Mouse (Mus musculus): Measurements from ENCODE around the gene Mak. TPM values are rescaled to one million over a fixed set of nuclear protein-coding genes. Genes with fewer than 3 reads are reported as not detected.
"Not testable (repeated sequence)": the region's sequence is repeated elsewhere in the genome, so short reads cannot be mapped to it uniquely, and the experiment has no call there.

Mak gene
- polyA plus RNA-seq, 1 experiment from 2014 or later: 3.8 TPM

- 0 out of 2 replicates have a peak overlapping the region, but pooled peaks have one; percentile 17 for H3K27ac ChIP-seq (replicated peaks)
- H3K9me3 ChIP-seq (replicated peaks): no peaks in the 10 kb centered on the region
- H3K27me3 ChIP-seq: no peaks in the 10 kb centered on the region
- H3K36me3 ChIP-seq: no peaks in the 10 kb centered on the region
- no peak overlapping the region for H3K4me2 ChIP-seq (replicated peaks)
- no peak overlapping the region for H3K9ac ChIP-seq
- no peak for ATAC-seq (ENCODE audit: insufficient number of reproducible peaks, low FRiP score, low TSS enrichment, low read depth)
- WGBS: 40% methylated on average over 8 of the region's 8 CpGs
- H3K4me1 ChIP-seq: 0 out of 2 replicates have a peak, but pooled peaks cover under 1% of the 10 kb centered on the region
- no peak overlapping the region for H3K4me3 ChIP-seq (replicated peaks)
Observed at GRCm38 (mm10) chr13:40994487-40995263, 84.8 kb downstream of the Mak start.

DNA sequence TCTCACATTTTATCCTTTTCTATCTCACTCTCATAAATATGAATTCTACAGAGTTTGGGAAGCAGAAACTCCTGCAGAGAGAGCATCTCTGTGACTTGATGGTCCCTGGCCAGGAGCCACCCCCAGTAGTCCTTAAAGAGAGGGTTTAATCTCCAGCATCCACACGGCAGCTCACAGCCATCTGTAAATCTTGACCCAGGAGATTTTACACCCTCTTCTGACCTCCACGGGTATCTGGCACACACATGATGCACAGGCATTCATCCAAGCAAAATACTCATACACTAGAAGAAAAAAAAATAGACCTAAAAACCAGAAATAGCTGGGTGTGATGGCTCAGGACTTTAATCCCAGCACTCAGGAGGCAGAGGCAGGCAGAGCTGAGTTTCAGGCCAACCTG, 91.1 kb downstream of the Mak start:
- Histone ChIP-seq H3K9ac (no peak overlapping the region), H3K36me3 (no peaks in the 10 kb centered on the region), H3K27ac (replicated peaks) (no peak overlapping the region), H3K27me3 (no peaks in the 10 kb centered on the region), H3K9me3 (replicated peaks) (no peaks in the 10 kb centered on the region), H3K4me3 (replicated peaks) (no peak overlapping the region), H3K4me1 (no peaks in the 10 kb centered on the region), H3K4me2 (replicated peaks) (no peak overlapping the region)
- no peak for ATAC-seq (ENCODE audit: insufficient number of reproducible peaks, low FRiP score, low TSS enrichment, low read depth)
- WGBS: 63% methylated on average over 2 of the region's 2 CpGs

DNA sequence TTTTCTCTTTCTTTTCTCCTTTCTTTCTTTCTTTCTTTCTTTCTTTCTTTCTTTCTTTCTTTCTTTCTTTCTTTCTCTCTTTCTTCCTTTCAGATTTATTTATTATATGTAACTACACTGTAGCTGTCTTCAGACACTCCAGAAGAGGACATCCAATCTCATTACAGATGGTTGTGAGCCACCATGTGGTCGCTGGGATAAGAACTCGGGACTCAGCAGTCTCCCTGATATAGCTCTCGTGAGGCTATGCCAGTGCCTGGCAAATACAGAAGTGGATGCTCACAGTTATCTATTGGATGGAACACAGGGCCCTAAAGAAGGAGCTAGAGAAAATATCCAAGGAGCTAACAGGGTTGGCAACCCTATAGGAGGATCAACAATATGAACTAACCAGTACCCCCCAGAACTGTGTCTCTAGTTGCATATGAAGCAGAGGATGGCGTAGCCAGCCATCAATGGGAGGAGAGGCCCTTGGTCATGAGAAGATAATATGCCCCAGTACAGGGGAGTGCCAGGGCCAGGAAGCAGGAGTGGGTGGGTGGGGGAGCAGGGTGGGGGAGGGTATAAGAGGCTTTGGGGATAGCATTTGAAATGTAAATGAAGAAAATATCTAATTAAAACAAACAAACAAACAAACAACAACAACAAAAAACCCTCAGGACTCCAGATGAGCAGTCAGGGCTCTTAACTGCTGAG, 91.8 kb downstream of the Mak start:
- H3K27ac ChIP-seq (replicated peaks); H3K9ac ChIP-seq; H3K27me3 ChIP-seq; H3K4me2 ChIP-seq (replicated peaks); ATAC-seq (ENCODE audit: insufficient number of reproducible peaks, low FRiP score, low TSS enrichment, low read depth); H3K36me3 ChIP-seq; H3K9me3 ChIP-seq (replicated peaks); H3K4me3 ChIP-seq (replicated peaks); H3K4me1 ChIP-seq: not testable (repeated sequence)
- 70% methylated on average over 4 of the region's 4 CpGs for WGBS

DNA sequence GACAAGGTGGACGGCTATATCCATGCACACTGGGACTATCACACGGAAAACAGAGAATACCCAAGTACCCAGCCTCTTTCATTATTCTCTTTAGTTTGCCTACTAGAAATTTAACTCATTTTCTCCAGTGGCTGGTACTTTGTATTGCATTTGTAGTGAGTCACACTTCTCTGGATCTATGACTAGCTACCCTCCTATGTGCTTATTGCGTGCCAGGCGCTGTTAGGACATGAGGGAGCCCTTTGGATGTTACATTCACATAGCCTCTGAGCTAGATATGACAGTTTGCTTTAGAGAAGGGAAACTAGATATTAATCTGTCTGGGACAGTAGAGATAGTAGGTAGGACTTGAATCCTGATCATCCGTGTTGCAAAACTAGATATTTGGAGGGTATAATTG, 93.4 kb downstream of the Mak start:
- no peaks in the 10 kb centered on the region for H3K9me3 ChIP-seq (replicated peaks)
- 90% methylated on average over 5 of the region's 5 CpGs for WGBS

GRCm38 (mm10) chr13:40982759-40983158, 96.7 kb downstream of the Mak start:
- no peaks in the 10 kb centered on the region for H3K9me3 ChIP-seq (replicated peaks)
- no peak overlapping the region for H3K4me3 ChIP-seq (replicated peaks)
- H3K36me3 ChIP-seq: no peaks in the 10 kb centered on the region
- no peak overlapping the region for H3K9ac ChIP-seq
- no peak overlapping the region for H3K4me2 ChIP-seq (replicated peaks)
- H3K27ac ChIP-seq (replicated peaks): no peak overlapping the region
- no peak for ATAC-seq (ENCODE audit: insufficient number of reproducible peaks, low FRiP score, low TSS enrichment, low read depth)
- WGBS: 66% methylated on average over 1 of the region's 1 CpGs
- H3K27me3 ChIP-seq: no peaks in the 10 kb centered on the region
- no peaks in the 10 kb centered on the region for H3K4me1 ChIP-seq

More for the DNA sequence above, 93.4 kb downstream of the Mak start:
- Histone ChIP-seq H3K4me2 (replicated peaks) (no peak overlapping the region), H3K36me3 (no peaks in the 10 kb centered on the region), H3K4me3 (replicated peaks) (no peak overlapping the region), H3K9ac (no peak overlapping the region), H3K27ac (replicated peaks) (no peak overlapping the region), H3K27me3 (no peaks in the 10 kb centered on the region), H3K4me1 (no peaks in the 10 kb centered on the region)
- ATAC-seq (ENCODE audit: insufficient number of reproducible peaks, low FRiP score, low TSS enrichment, low read depth): no peak

- H3K9me3 ChIP-seq (replicated peaks): no peaks in the 10 kb centered on the region
- H3K4me2 ChIP-seq (replicated peaks): no peak overlapping the region
- H3K4me1 ChIP-seq: no peaks in the 10 kb centered on the region
- no peaks in the 10 kb centered on the region for H3K36me3 ChIP-seq
- no peak overlapping the region for H3K4me3 ChIP-seq (replicated peaks)
- ATAC-seq (ENCODE audit: insufficient number of reproducible peaks, low FRiP score, low TSS enrichment, low read depth): no peak
- no peak overlapping the region for H3K9ac ChIP-seq
- no peak overlapping the region for H3K27ac ChIP-seq (replicated peaks)
- H3K27me3 ChIP-seq: no peaks in the 10 kb centered on the region
- whole genome bisulfite sequencing: 53% methylated on average over 2 of the region's 2 CpGs
Observed at GRCm38 (mm10) chr13:40979321-40979720, 100.2 kb downstream of the Mak start.

DNA sequence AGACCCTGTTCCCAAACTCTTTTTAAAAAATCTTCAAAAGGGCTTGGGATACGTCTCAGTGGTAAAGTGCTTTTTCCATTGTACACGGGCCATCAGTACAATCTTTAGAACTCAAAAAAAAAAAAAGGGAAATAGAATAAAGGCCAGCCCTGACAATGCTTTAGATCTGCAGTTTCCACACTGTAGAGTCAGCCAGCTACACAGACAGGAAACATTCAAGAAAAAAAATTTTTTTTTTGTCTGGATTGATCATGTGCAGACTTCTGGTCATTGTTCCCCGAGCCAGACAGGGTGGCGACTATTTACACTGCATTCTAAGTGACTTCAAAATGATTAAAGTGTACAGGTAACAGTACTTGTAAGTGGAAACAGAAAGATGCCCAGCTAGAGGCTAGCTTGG, 100.9 kb downstream of the Mak start:
- Histone ChIP-seq H3K4me3 (replicated peaks) (no peak overlapping the region), H3K36me3 (no peaks in the 10 kb centered on the region), H3K4me1 (no peaks in the 10 kb centered on the region), H3K27ac (replicated peaks) (no peak overlapping the region), H3K4me2 (replicated peaks) (no peak overlapping the region), H3K9ac (no peak overlapping the region), H3K9me3 (replicated peaks) (no peaks in the 10 kb centered on the region), H3K27me3 (no peaks in the 10 kb centered on the region)
- WGBS: 69% methylated on average over 4 of the region's 4 CpGs
- no peak for ATAC-seq (ENCODE audit: insufficient number of reproducible peaks, low FRiP score, low TSS enrichment, low read depth)

GRCm38 (mm10) chr13:40977609-40978008, 101.9 kb downstream of the Mak start:
- no peaks in the 10 kb centered on the region for H3K36me3 ChIP-seq
- ATAC-seq (ENCODE audit: insufficient number of reproducible peaks, low FRiP score, low TSS enrichment, low read depth): no peak
- H3K4me3 ChIP-seq (replicated peaks): no peak overlapping the region
- no peak overlapping the region for H3K9ac ChIP-seq
- H3K9me3 ChIP-seq (replicated peaks): no peaks in the 10 kb centered on the region
- H3K4me2 ChIP-seq (replicated peaks): no peak overlapping the region
- no peaks in the 10 kb centered on the region for H3K27me3 ChIP-seq
- H3K4me1 ChIP-seq: no peaks in the 10 kb centered on the region
- 16% methylated on average over 7 of the region's 7 CpGs for WGBS
- no peak overlapping the region for H3K27ac ChIP-seq (replicated peaks)

Other genes starting within 250 kb of the Mak start
- 4.4 and 6.0 TPM in 2 replicates for gene Gcnt2, start 220.0 kb downstream of the Mak start, polyA plus RNA-seq (2015; fragmentation: Nextera tagmentation; extraction: Ambion mirVana)
- 56.2 and 58.7 TPM in 2 replicates for gene Pak1ip1, start 78.7 kb downstream of the Mak start, polyA plus RNA-seq (2015; fragmentation: Nextera tagmentation; extraction: Ambion mirVana)
- 192 and 201 TPM in 2 replicates for gene Tmem14c, start 63.4 kb downstream of the Mak start, polyA plus RNA-seq (2015; fragmentation: Nextera tagmentation; extraction: Ambion mirVana)
- gene Gcm2, start 31.3 kb upstream of the Mak start, polyA plus RNA-seq (2015; fragmentation: Nextera tagmentation; extraction: Ambion mirVana): 0.14 TPM in 1 of 2 replicates, not detected in the other
- not detected in 2 replicates for gene Sycp2l, start 34.6 kb upstream of the Mak start, polyA plus RNA-seq (2015; fragmentation: Nextera tagmentation; extraction: Ambion mirVana)
- gene Elovl2, start 140.7 kb upstream of the Mak start, polyA plus RNA-seq (2015; fragmentation: Nextera tagmentation; extraction: Ambion mirVana): 3.0 and 4.1 TPM in 2 replicates
- gene Smim13, start 170.1 kb upstream of the Mak start, polyA plus RNA-seq (2015; fragmentation: Nextera tagmentation; extraction: Ambion mirVana): 16.1 and 16.2 TPM in 2 replicates
- gene Gm17364, start 194.3 kb upstream of the Mak start, polyA plus RNA-seq (2015; fragmentation: Nextera tagmentation; extraction: Ambion mirVana): not detected in 2 replicates

All from embryonic facial prominence, embryonic 15.5 days (tissue).